Mouse (Mus musculus) MEL (cell line): Measurements from ENCODE around the gene Cdh15.

Source experiments
- CTCF ChIP-seq, 3 experiments: IDR thresholded peaks in 2 of 3; conservative IDR thresholded peaks in 1 of 3; 2 replicates each; pipeline ENCODE4 v1.5.1; 2011 to 2012; ENCODE audit warnings: low read length in 3 of 3, low read depth in 2 of 3, mild to moderate bottlenecking in 2 of 3, improper control_type of control experiment in 1 of 3, inconsistent platforms in 1 of 3, mixed read lengths in 1 of 3, moderate library complexity in 1 of 3; ENCODE audit not compliant: control insufficient read depth in 1 of 3, insufficient read depth in 1 of 3, poor library complexity in 1 of 3, severe bottlenecking in 1 of 3
- MAFK ChIP-seq: IDR thresholded peaks from 2 replicates; pipeline ENCODE4 v1.6.1; 2011; ENCODE audit warnings: low read depth, mild to moderate bottlenecking, low read length, improper control_type of control experiment, borderline replicate concordance
- POLR2AphosphoS2 ChIP-seq: IDR thresholded peaks from 2 replicates; pipeline ENCODE4 v1.6.1; 2011; ENCODE audit warnings: low read length, improper control_type of control experiment
- POLR2AphosphoS5 ChIP-seq: IDR thresholded peaks from 2 replicates; pipeline ENCODE4 v1.6.1; 2012; ENCODE audit warnings: low read depth, borderline replicate concordance, mild to moderate bottlenecking, inconsistent platforms, low read length, moderate library complexity, mixed read lengths
- SIN3A ChIP-seq: IDR thresholded peaks from 2 replicates; pipeline ENCODE4 v1.6.1; 2012; ENCODE audit warnings: low read length, improper control_type of control experiment, inconsistent platforms

DNA sequence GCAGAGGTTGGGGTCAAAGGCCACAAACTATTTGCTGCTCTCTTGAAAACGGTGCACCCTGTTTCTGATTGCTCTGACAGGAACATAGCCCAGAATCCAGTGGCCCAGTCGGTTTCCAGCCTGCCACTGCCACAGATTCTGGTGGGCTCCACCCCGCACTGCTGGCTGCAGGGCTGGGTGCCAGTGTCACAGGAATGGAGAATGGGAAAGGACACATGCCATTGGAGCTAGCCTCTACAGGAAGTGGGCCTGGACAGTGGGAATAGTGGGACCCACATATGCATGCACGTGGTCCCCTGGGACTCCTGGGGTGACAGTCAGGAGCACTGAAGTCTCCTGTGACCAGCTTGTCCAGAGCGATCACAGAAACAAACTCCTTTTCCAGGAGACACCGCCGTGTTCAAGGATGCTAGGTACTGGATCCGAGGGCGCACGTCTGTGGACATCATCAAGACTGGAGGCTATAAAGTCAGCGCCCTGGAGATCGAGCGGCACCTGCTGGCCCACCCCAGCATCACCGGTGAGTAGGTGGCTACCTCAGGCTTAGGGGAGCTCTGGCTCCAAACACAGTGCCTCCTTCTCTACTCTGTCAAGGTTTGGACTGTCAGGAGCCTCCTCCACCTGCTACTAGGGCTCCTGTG lies 35.0 kb upstream of the Cdh15 start:
- TF ChIP-seq POLR2AphosphoS5 = no peak
- no peak for TF ChIP-seq POLR2AphosphoS2
- no peak for TF ChIP-seq MAFK
- TF ChIP-seq SIN3A = no peak
- TF ChIP-seq CTCF (IDR thresholded peaks at IDR 0.05 in 2 of 3, conservative IDR thresholded peaks at IDR 0.05 in 1 of 3; ENCODE audit: control insufficient read depth in 1 of 3, insufficient read depth in 1 of 3, low read depth in 2 of 3, low read length in 3 of 3, poor library complexity in 1 of 3, severe bottlenecking in 1 of 3) = peak in 2 of 3 experiments; percentile 29 to 56; a peak in 4 of 6 replicates
